Mouse (Mus musculus): ENCODE data around the gene Hectd4. TPM values are rescaled to one million over a fixed set of nuclear protein-coding genes. Genes with fewer than 3 reads are reported as not detected.

Hectd4 gene
- total and polyA plus RNA-seq, 3 experiments, result 2.1 to 7.8 (median 6.0) TPM

GRCm38 (mm10) chr5:121229182-121229581 is 9.2 kb downstream of the Hectd4 start (continued):
- TF ChIP-seq ZNF384 (IDR thresholded peaks at IDR 0.05; ENCODE audit: low read depth, low read length) (0 out of 2 replicates have a peak, but pooled peaks have one; percentile 29), RAD21 (IDR thresholded peaks at IDR 0.05; ENCODE audit: low read depth, low read length) (no peak), ETS1 (conservative IDR thresholded peaks at IDR 0.05; ENCODE audit: low read depth, low read length) (peak; percentile 100), E2F4 (IDR thresholded peaks at IDR 0.05; ENCODE audit: insufficient replicate concordance, low read depth, low read length) (no peak), MXI1 (IDR thresholded peaks at IDR 0.05; ENCODE audit: low read depth, low read length) (no peak), MAZ (IDR thresholded peaks at IDR 0.05; ENCODE audit: low read depth, low read length) (peak; percentile 47; the same call in 1 of the 2 replicates)

- Histone ChIP-seq H3K79me2 (replicated peaks; ENCODE audit: control insufficient read depth, extremely low read depth, insufficient read depth, poor library complexity, severe bottlenecking) (peaks cover 5% of the 10 kb centered on the region; the same call in 1 of the 2 replicates), H3K27ac (ENCODE audit: insufficient read depth, low read depth) (no peak overlapping the region), H3K4me2 (ENCODE audit: insufficient read depth, low read depth, poor library complexity, severe bottlenecking) (no peak overlapping the region), H3K4me3 (replicated peaks in 1 of 3; ENCODE audit: low read depth in 2 of 3, low read length in 2 of 3, poor library complexity in 1 of 3) (no peak overlapping the region), H3K9ac (ENCODE audit: insufficient read depth, low read depth) (no peak overlapping the region), H3K9me3 (replicated peaks; ENCODE audit: low read length) (no peaks in the 10 kb centered on the region), H3K4me1 (ENCODE audit: control insufficient read depth in 1 of 2, insufficient read depth in 2 of 2) (peaks cover 14 to 37% of the 10 kb centered on the region in 2 experiments), H3K27me3 (replicated peaks) (no peaks in the 10 kb centered on the region), H3K36me3 (replicated peaks in 1 of 2; ENCODE audit: control insufficient read depth in 1 of 2, insufficient read depth in 1 of 2, low read length in 1 of 2) (peaks cover 0 to 16% of the 10 kb centered on the region in 2 experiments)
- no peak for TF ChIP-seq ZMIZ1 (IDR thresholded peaks at IDR 0.05; ENCODE audit: low read depth, low read length)
- in situ Hi-C loops (cut with MboI; ENCODE audit: low pct_ligation_motif_present, low pct_unique_long_range_greater_than_20kb, low sequenced_read_pairs), result no loop called here
- dilution Hi-C loops (cut with MboI; ENCODE audit: extremely low pct_ligation_motif_present, extremely low pct_unique_long_range_greater_than_20kb, low sequenced_read_pairs), result no loop called here
- no peak for DNase-seq (ENCODE audit: extremely low read depth)
Observed at GRCm38 (mm10) chr5:121230811-121231210, 10.8 kb downstream of the Hectd4 start.

GRCm38 (mm10) chr5:121232789-121233188 is 12.8 kb downstream of the Hectd4 start:
- Histone ChIP-seq H3K36me3 (replicated peaks in 1 of 2; ENCODE audit: control insufficient read depth in 1 of 2, insufficient read depth in 1 of 2, low read length in 1 of 2) (peaks cover 0 to 16% of the 10 kb centered on the region in 2 experiments), H3K79me2 (replicated peaks; ENCODE audit: control insufficient read depth, extremely low read depth, insufficient read depth, poor library complexity, severe bottlenecking) (peaks cover 2% of the 10 kb centered on the region; the same call in 1 of the 2 replicates), H3K4me3 (replicated peaks in 1 of 3; ENCODE audit: low read depth in 2 of 3, low read length in 2 of 3, poor library complexity in 1 of 3) (no peak overlapping the region), H3K4me2 (ENCODE audit: insufficient read depth, low read depth, poor library complexity, severe bottlenecking) (no peak overlapping the region), H3K9me3 (replicated peaks; ENCODE audit: low read length) (no peaks in the 10 kb centered on the region), H3K9ac (ENCODE audit: insufficient read depth, low read depth) (no peak overlapping the region), H3K27me3 (replicated peaks) (no peaks in the 10 kb centered on the region), H3K27ac (ENCODE audit: insufficient read depth, low read depth) (no peak overlapping the region), H3K4me1 (ENCODE audit: control insufficient read depth in 1 of 2, insufficient read depth in 2 of 2) (peaks cover 6 to 21% of the 10 kb centered on the region in 2 experiments; a peak in 3 of 4 replicates)
- in situ Hi-C loops (cut with MboI; ENCODE audit: low pct_ligation_motif_present, low pct_unique_long_range_greater_than_20kb, low sequenced_read_pairs) (no loop called here), dilution Hi-C loops (cut with MboI; ENCODE audit: extremely low pct_ligation_motif_present, extremely low pct_unique_long_range_greater_than_20kb, low sequenced_read_pairs) (no loop called here)
- TF ChIP-seq CTCF (conservative IDR thresholded peaks at IDR 0.05 in 1 of 2, IDR thresholded peaks at IDR 0.05 in 1 of 2; ENCODE audit: low read depth in 2 of 2, low read length in 2 of 2), result peak in 1 of 2 experiments; percentile 33; a peak in 1 of 4 replicates
- peak; percentile 82 for TF ChIP-seq ZNF384 (IDR thresholded peaks at IDR 0.05; ENCODE audit: low read depth, low read length)
- TF ChIP-seq JUN (IDR thresholded peaks at IDR 0.05; ENCODE audit: insufficient read depth, low read depth, low read length), result no peak
- peak; percentile 1 for TF ChIP-seq RAD21 (IDR thresholded peaks at IDR 0.05; ENCODE audit: low read depth, low read length)
- DNase-seq (ENCODE audit: extremely low read depth), result no peak

GRCm38 (mm10) chr5:121233726-121234125 is 13.7 kb downstream of the Hectd4 start:
- Histone ChIP-seq H3K4me3 (replicated peaks in 1 of 3; ENCODE audit: low read depth in 2 of 3, low read length in 2 of 3, poor library complexity in 1 of 3) (no peak overlapping the region), H3K27me3 (replicated peaks) (no peaks in the 10 kb centered on the region), H3K9ac (ENCODE audit: insufficient read depth, low read depth) (no peak overlapping the region), H3K79me2 (replicated peaks; ENCODE audit: control insufficient read depth, extremely low read depth, insufficient read depth, poor library complexity, severe bottlenecking) (peaks cover under 1% of the 10 kb centered on the region), H3K4me2 (ENCODE audit: insufficient read depth, low read depth, poor library complexity, severe bottlenecking) (no peak overlapping the region), H3K36me3 (replicated peaks in 1 of 2; ENCODE audit: control insufficient read depth in 1 of 2, insufficient read depth in 1 of 2, low read length in 1 of 2) (peaks cover 0 to 14% of the 10 kb centered on the region in 2 experiments), H3K4me1 (ENCODE audit: control insufficient read depth in 1 of 2, insufficient read depth in 2 of 2) (peaks cover 2 to 11% of the 10 kb centered on the region in 2 experiments; a peak in 2 of 4 replicates), H3K9me3 (replicated peaks; ENCODE audit: low read length) (no peaks in the 10 kb centered on the region), H3K27ac (ENCODE audit: insufficient read depth, low read depth) (no peak overlapping the region)
- in situ Hi-C loops (cut with MboI; ENCODE audit: low pct_ligation_motif_present, low pct_unique_long_range_greater_than_20kb, low sequenced_read_pairs) (no loop called here), dilution Hi-C loops (cut with MboI; ENCODE audit: extremely low pct_ligation_motif_present, extremely low pct_unique_long_range_greater_than_20kb, low sequenced_read_pairs) (no loop called here)
- TF ChIP-seq KAT2A (IDR thresholded peaks at IDR 0.05; ENCODE audit: insufficient replicate concordance, low read length) (no peak), ZNF384 (IDR thresholded peaks at IDR 0.05; ENCODE audit: low read depth, low read length) (no peak), E2F4 (IDR thresholded peaks at IDR 0.05; ENCODE audit: insufficient replicate concordance, low read depth, low read length) (no peak), MYC (IDR thresholded peaks at IDR 0.05; ENCODE audit: low read depth, low read length) (no peak), HCFC1 (IDR thresholded peaks at IDR 0.05; ENCODE audit: low read depth, low read length) (no peak), CTCF (conservative IDR thresholded peaks at IDR 0.05 in 1 of 2, IDR thresholded peaks at IDR 0.05 in 1 of 2; ENCODE audit: low read depth in 2 of 2, low read length in 2 of 2) (no peak), USF2 (conservative IDR thresholded peaks at IDR 0.05; ENCODE audit: low read depth, low read length) (no peak), CHD2 (IDR thresholded peaks at IDR 0.05; ENCODE audit: low read length) (no peak)
- DNase-seq (ENCODE audit: extremely low read depth), result no peak
